Mouse (Mus musculus): ENCODE results near the gene Cd38.

Cd38 gene

GRCm38 (mm10) chr5:43868253-43868652, at the start of gene Cd38:
TSS of gene Cd38 (plus strand) at chr5:43868553.
- no peak for DNase-seq

DNA sequence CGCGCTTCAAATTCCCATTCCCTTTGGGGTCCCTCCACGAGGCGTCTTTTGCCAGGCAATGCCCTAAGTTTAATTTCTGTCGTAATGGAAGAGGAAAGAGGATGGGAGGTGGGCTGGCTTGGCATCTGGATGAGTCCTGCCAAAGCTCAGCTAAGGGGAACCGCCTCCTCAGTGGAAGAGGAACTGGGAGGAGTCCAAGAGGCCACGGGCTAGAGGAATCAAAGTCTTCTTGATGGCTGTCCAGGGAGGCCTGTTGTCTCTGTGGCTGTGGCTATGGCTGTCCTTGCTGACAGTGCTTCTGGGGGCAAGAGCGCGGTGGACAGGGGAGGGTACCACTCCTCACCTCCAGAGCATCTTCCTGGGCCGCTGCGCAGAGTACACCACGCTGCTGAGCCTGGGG, 49.7 kb upstream of the Cd38 start, which contains the start of gene Bst1:
Bst1 (plus strand) TSS at position 191 of the 400 bp plus-strand sequence.
- DNase-seq, result no peak

DNA sequence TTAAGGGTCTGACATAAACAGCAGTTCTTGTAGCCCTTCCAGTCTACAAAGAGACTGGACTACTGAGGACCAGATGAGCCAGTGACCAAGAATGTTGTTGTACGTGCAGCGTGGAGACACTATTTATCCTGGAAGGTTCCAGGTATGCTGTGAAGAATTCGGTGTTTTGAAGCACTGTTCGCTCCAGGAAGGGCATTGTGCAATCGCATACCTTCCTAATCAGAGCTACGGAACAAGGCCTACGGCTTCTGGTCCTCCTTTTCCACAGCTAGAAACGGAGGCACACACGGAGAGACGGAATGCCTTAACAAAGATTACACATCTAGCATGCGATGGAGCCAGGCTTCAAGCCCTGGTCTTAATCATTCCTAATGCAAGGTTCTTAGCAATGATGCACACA, 47.6 kb upstream of the Cd38 start:
- no peak for DNase-seq

GRCm38 (mm10) chr5:43821538-43821937, 46.8 kb upstream of the Cd38 start, which contains the start of gene Fbxl5:
TSS of gene Fbxl5 (minus strand) at chr5:43821638.
- DNase-seq, result no peak

DNA sequence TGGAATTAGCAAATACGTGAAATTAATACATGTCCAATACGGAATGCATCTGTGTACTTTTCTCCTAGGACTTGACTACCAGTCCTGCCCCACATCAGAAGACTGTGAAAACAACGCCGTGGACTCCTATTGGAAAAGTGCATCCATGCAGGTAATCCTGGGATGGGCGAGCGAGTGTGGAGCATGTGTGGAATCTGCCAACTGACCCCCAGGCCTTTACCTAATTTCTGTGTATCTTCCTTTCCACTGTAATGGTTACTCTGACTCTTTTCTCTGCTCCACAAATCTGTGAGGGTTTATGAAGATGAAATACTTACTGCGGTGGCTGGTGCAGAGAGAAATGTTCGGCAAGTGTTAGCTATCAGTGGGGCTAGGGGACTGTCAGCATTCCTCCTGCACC, 46.2 kb upstream of the Cd38 start:
- no peak for DNase-seq

DNA sequence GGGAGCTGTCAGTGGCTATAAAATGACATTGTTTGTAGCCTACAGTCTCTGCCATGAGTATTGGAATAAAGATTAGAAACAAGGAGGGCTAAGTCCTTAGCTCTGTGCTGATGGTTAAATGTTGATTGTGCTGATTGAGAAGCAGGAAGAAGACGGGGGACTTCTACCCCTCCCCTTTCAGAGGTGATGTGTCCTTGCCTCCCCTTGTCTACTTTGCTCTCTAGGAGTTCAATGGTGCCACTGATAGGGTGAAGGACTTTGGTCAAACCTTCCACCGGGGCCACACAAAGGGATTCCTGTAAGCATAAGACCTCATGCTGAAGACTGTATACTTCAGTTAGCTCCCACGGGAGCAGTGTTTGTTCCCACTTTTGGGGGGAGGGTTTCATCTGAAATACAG, 45.5 kb upstream of the Cd38 start:
- DNase-seq, result no peak

GRCm38 (mm10) chr5:43824580-43824979, 43.8 kb upstream of the Cd38 start:
- no peak for DNase-seq

DNA sequence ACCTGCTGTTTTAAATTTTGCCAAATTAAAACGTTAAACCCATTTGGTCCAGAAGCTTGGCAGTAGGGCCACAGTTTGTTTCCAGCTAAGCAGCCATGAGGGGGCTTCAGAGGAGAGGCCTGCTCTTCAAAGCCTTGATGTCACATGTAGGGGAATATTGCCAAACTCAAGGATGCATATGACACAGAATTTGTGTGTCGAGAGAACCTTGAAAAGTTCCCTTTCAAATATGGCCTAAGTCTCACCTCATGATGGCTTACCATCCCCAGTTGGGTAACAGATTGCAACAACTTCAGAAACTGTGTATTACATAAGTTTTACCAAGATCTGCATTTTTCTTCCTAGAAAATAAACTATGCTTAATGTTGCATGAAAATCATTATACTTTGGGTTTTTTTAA, 41.5 kb upstream of the Cd38 start:
- DNase-seq, result no peak

DNA sequence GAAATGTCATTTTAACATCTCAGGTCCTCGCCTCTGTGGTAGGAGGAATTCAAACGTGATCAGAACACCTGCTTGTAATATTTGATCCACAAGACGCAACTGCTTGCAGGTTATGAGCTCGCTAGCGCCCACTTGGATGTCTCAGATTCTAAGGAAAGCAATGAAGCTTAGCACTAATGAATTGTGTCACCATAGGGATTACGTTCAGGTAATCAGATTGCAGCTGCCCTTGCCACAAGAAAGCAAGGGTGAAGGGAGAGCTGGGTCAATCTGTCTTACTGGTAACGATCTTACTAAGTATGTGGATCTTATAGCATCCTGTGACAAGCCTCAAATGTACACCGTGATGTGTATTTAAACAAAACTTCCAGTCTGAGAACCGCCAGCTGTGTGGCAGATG, 41.0 kb upstream of the Cd38 start:
- DNase-seq, result no peak

GRCm38 (mm10) chr5:43836590-43836989, 31.8 kb upstream of the Cd38 start:
- DNase-seq, result no peak

- peak; percentile 40 for DNase-seq
Observed at GRCm38 (mm10) chr5:43837372-43837771, 31.0 kb upstream of the Cd38 start.

- DNase-seq, result peak; percentile 35
Observed at GRCm38 (mm10) chr5:43841144-43842010, 27.0 kb upstream of the Cd38 start.

- DNase-seq, result no peak
Observed at GRCm38 (mm10) chr5:43842011-43842285, 26.4 kb upstream of the Cd38 start.

GRCm38 (mm10) chr5:43842576-43843155, 25.7 kb upstream of the Cd38 start:
- no peak for DNase-seq

DNA sequence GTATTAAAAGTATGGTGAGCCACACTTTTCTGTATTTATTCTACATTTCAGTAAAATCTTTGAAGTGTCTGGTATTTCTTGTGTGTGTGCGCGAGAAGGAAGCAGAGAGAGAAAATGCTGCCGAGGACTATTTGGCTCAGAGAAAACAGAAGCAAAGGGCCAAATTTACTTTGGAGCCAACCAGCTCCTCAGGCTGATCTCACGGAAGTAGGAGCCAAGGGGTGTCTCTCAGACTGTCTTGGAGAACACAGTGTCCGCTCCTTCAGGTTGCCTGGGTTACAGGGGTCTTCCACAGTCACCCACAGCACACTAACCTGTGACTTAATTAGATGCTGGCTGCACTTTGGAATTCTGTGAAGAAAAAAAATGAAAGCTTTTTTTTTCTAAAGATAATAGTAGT, 23.3 kb upstream of the Cd38 start:
- no peak for DNase-seq

DNA sequence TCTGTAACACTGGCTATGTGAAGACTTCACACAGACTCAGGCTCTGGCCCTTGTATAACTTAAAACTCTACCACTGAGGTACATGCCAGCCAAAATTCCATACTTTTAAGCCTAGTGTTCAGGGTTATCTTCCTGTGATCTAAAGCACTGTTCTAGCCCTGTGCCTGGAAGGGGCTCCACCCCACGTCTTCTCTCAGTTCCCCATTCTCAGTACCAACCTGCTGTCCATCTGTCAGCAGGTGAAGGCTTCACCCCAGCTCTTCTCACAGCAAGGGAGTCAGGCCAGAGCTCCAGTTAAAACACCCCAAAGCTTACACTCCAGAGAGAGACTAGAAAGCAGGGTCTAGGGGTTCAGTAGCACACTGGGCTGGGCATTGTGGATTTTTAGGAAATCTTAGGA, 22.7 kb upstream of the Cd38 start:
- no peak for DNase-seq

GRCm38 (mm10) chr5:43846227-43846626, 22.1 kb upstream of the Cd38 start:
- DNase-seq, result no peak

GRCm38 (mm10) chr5:43847555-43847954, 20.8 kb upstream of the Cd38 start:
- no peak for DNase-seq

GRCm38 (mm10) chr5:43848275-43848674, 20.1 kb upstream of the Cd38 start:
- no peak for DNase-seq

GRCm38 (mm10) chr5:43853096-43853867, 15.1 kb upstream of the Cd38 start:
- DNase-seq, result no peak

GRCm38 (mm10) chr5:43853868-43854488, 14.4 kb upstream of the Cd38 start:
- DNase-seq, result no peak

- no peak for DNase-seq
Observed at GRCm38 (mm10) chr5:43855769-43856168, 12.6 kb upstream of the Cd38 start.

- DNase-seq, result no peak
Observed at GRCm38 (mm10) chr5:43859663-43860062, 8.7 kb upstream of the Cd38 start.

Measured in liver (tissue).